In the genomic region with DNA sequence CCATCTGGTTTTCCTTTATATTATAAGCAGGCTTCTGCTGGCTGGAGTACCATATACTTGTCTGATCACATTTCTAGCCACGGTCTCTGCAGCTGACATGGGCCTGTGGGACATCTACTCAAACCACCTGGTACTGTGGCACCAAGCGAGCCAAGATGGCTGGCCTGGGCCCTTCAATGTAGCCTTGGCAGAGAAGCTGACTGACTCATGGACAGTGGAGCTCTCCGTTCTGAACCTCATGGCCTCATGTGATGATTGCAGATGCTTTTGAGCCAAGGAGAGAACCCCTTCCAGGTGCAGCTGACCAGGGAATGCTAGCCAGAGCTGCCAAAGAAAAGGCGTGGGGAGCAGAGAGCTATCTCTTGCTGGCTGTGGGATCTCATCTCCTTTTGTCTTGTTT, we compare ENCODE assay signal across 20 mouse cellular contexts.
"Had no signal": no experiment of that assay in that cellular context is flagged by ENCODE, and none has a peak within 500 bp of the region (broad histone marks: within the 10 kb centered on the region; RNA-seq: fewer than 3 reads in every experiment).

No protein-coding gene starts in this region.

- H3K27me3 ChIP-seq: midbrain, embryonic 12.5 days; neural tube, embryonic 13.5 days; neural tube, embryonic 15.5 days; stomach, embryonic 15.5 days had no signal

- H3K27ac ChIP-seq: midbrain, embryonic 10.5 days; midbrain, embryonic 12.5 days; neural tube, embryonic 13.5 days; neural tube, embryonic 15.5 days; stomach, embryonic 15.5 days; stomach, postnatal 0 days had no signal

- ATAC-seq: midbrain, embryonic 16.5 days had no signal

- H3K9ac ChIP-seq: lung, embryonic 14.5 days; midbrain, embryonic 12.5 days; neural tube, embryonic 13.5 days; neural tube, embryonic 15.5 days; stomach, embryonic 15.5 days had no signal

- DNase-seq: lung, adult 18-20 months; lung, embryonic 14.5 days; lung, postnatal 10 days; lung, postnatal 4 days; midbrain, embryonic 14.5 days; retina, postnatal 1 day; right cerebral cortex, adult 18-20 months; right cerebral cortex, postnatal 25 days; right cerebral cortex, postnatal 4 days; thymus, adult 2 months; thymus, postnatal 14 days; thymus, postnatal 36 days had no signal

- H3K4me3 ChIP-seq: midbrain, embryonic 10.5 days; midbrain, embryonic 12.5 days; myocyte; neural tube, embryonic 13.5 days; neural tube, embryonic 15.5 days; stomach, embryonic 15.5 days had no signal

- H3K4me1 ChIP-seq: midbrain, embryonic 10.5 days; midbrain, embryonic 12.5 days; neural tube, embryonic 13.5 days; neural tube, embryonic 15.5 days; stomach, embryonic 15.5 days had no signal
